Comparison of ENCODE assay signal across 16 mouse cellular contexts in genomic region chrX:167099411-167099810, GRCm38 (mm10).
DNase-seq lines count a peak whose midpoint lies in the region; ATAC-seq and TF ChIP-seq lines count a peak whose summit lies in the region.
"Had no signal": no experiment of that assay in that cellular context is flagged by ENCODE, and none has a peak within 500 bp of the region (broad histone marks: within the 10 kb centered on the region; RNA-seq: fewer than 3 reads in every experiment).

No protein-coding gene starts in this region.

- no peak overlapping the region for H3K4me2 ChIP-seq in lung, embryonic 14.5 days
- H3K4me2 ChIP-seq: heart, embryonic 15.5 days; hindbrain, embryonic 15.5 days; liver, embryonic 11.5 days had no signal

- TF ChIP-seq POLR2A in lung, adult 2 months (IDR thresholded peaks at IDR 0.05; ENCODE audit: borderline replicate concordance, extremely low read depth, low read depth, low read length) = no peak

- no peak for TF ChIP-seq CTCF in lung, adult 2 months (IDR thresholded peaks at IDR 0.05; ENCODE audit: insufficient read depth, low read length)
- TF ChIP-seq CTCF in lung, embryonic 14.5 days (IDR thresholded peaks at IDR 0.05; ENCODE audit: low read depth) = no peak

- peaks cover 10% of the 10 kb centered on the region for H3K4me1 ChIP-seq in lung, adult 2 months (ENCODE audit: control insufficient read depth, insufficient read depth, low read length)
- no peaks in the 10 kb centered on the region for H3K4me1 ChIP-seq in lung, embryonic 14.5 days (ENCODE audit: insufficient read depth)
- H3K4me1 ChIP-seq: hindbrain, embryonic 15.5 days had no signal

- no peaks in the 10 kb centered on the region for H3K36me3 ChIP-seq in lung, embryonic 14.5 days (ENCODE audit: insufficient read depth)
- H3K36me3 ChIP-seq: heart, embryonic 15.5 days; hindbrain, embryonic 15.5 days had no signal

- 0 out of 2 replicates have a peak overlapping the region, but pooled peaks have one; percentile 24 for H3K27ac ChIP-seq in lung, embryonic 14.5 days (ENCODE audit: low read depth)
- H3K27ac ChIP-seq: heart, embryonic 15.5 days; hindbrain, embryonic 15.5 days had no signal

- H3K9ac ChIP-seq in lung, embryonic 14.5 days = no peak overlapping the region
- H3K9ac ChIP-seq: heart, embryonic 15.5 days; hindbrain, embryonic 15.5 days had no signal

- 62% methylated on average over 6 of the region's 6 CpGs for WGBS in lung, adult 2 months
- 41% methylated on average over 6 of the region's 6 CpGs for WGBS in lung, embryonic 14.5 days

- ATAC-seq in lung, embryonic 14.5 days (ENCODE audit: insufficient read depth) = no peak
- ATAC-seq: Patski had no signal

- no peaks in the 10 kb centered on the region for H3K27me3 ChIP-seq in lung, embryonic 14.5 days (ENCODE audit: insufficient read depth, low read length)
- H3K27me3 ChIP-seq: heart, embryonic 15.5 days; Patski had no signal

- no peaks in the 10 kb centered on the region for H3K9me3 ChIP-seq in lung, embryonic 14.5 days (ENCODE audit: low read depth, low read length)
- H3K9me3 ChIP-seq: heart, embryonic 15.5 days; hindbrain, embryonic 15.5 days had no signal

- no peak overlapping the region for H3K4me3 ChIP-seq in lung, adult 2 months (replicated peaks; ENCODE audit: extremely low read depth, low read depth, low read length)
- no peak overlapping the region for H3K4me3 ChIP-seq in lung, embryonic 14.5 days (ENCODE audit: low read depth, low read length)
- H3K4me3 ChIP-seq: heart, embryonic 15.5 days; hindbrain, embryonic 15.5 days; layer of hippocampus, adult 2 months had no signal

- peak; percentile 21 for DNase-seq in lung, adult 2 months
- DNase-seq in lung, postnatal 14 days = no peak
- DNase-seq in embryo, embryonic 10.5 days (ENCODE audit: low spot score) = peak; percentile 13
- DNase-seq in lung, embryonic 14.5 days = peak; percentile 37
- DNase-seq in yolk sac, embryonic 10.5 days (ENCODE audit: low spot score) = peak; percentile 21
- DNase-seq in layer of hippocampus, postnatal 14 days (ENCODE audit: low spot score in 2 of 2) = no peak
- no peak for DNase-seq in natural killer cell, adult 2 months (ENCODE audit: low spot score in 2 of 2)
- DNase-seq: cerebellum, postnatal 36 days; gastrocnemius, postnatal 36 days; kidney, adult 9 months; thymus, adult 2 months had no signal

Comparison
In these comparisons a context has a peak if more than half of its experiments do, and no peak if none do; other contexts are left out.
1. DNase-seq: peak in lung, adult 2 months (single experiment), embryo, embryonic 10.5 days (single experiment), lung, embryonic 14.5 days (single experiment) and yolk sac, embryonic 10.5 days (single experiment); none in lung, postnatal 14 days (single experiment), layer of hippocampus, postnatal 14 days (0 of 2) and natural killer cell, adult 2 months (0 of 2).